Mouse (Mus musculus) frontal cortex, adult (tissue): ENCODE results near the gene Ccdc136.

Experiments
- ATAC-seq: cut with Nextera tagmentation; 2 replicates; pipeline ENCODE4 v1.9.2; 2017; ENCODE audit warnings: mild to moderate bottlenecking, moderate library complexity, mixed read lengths; ENCODE audit not compliant: low TSS enrichment

Ccdc136 gene

GRCm38 (mm10) chr6:29394286-29394685 lies 1.8 kb upstream of the Ccdc136 start:
- no peak for ATAC-seq

DNA sequence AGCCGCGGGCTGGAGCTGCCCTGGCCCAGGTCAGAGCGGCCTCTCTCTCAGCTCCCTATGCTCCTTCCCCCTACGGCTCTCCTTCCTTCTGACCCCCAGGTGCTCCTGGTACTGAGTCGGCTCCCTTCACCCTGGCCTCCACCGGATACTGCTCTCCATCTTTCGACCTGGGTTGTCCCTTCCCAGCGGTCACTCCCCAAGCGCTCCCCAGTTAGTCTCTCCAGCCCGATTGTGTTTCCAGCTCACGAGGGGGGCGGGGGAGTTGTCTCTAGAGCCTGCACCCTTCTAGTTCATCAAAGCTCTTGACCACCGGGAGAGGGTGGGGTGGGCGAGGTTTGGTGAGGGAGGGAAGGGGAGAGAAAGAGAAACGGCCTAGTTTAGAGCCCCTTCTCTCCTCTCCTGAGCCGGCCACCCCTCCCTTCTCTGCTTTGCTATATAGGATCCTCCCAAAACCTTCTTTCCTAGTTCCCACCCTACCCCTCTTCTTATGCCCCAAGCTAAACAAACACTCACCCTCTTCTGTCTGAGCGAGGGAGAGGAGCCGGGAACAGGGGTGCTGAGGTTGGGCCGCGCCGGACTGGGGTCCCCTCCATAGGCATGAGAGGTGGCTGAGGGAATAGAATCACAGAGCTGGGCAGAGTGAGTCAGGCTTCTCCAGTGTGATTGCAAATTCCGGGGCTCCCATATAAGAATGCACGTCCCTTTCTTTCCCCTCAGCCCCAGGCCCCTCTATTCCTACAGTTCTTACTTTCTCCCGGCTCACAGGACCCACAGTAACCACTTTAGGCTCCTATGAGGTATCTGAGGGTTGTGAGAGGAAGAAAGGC lies 818 bp downstream of the Ccdc136 start:
- ATAC-seq: peak; percentile 26

- ATAC-seq: peak; percentile 18; the same call in 1 of the 2 replicates
Measured at GRCm38 (mm10) chr6:29397575-29397974, 1.5 kb downstream of the Ccdc136 start.

GRCm38 (mm10) chr6:29399851-29400250 lies 3.7 kb downstream of the Ccdc136 start:
- ATAC-seq: no peak

- ATAC-seq: no peak
Measured at GRCm38 (mm10) chr6:29402693-29403342, 6.7 kb downstream of the Ccdc136 start.

DNA sequence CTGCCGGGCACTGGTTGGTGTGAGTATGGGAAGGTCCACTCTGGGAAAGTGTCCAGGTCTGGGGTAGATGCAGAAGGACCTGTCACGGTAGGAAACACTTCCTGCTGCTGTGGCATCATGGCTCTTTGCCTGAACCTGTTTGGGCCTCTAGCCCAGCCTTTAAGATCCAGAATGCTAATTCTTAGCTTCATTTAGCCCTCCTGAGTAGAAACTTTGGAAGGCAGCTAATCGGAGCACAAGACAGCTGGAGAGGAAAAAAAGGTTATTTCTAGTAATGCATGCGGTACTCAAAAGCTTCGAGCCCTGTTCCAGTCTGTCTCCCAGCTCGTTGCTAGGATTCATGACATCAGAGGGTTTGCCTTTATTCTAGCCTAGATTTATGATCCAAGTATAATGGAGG lies 10.3 kb downstream of the Ccdc136 start:
- peak; percentile 82 for ATAC-seq

DNA sequence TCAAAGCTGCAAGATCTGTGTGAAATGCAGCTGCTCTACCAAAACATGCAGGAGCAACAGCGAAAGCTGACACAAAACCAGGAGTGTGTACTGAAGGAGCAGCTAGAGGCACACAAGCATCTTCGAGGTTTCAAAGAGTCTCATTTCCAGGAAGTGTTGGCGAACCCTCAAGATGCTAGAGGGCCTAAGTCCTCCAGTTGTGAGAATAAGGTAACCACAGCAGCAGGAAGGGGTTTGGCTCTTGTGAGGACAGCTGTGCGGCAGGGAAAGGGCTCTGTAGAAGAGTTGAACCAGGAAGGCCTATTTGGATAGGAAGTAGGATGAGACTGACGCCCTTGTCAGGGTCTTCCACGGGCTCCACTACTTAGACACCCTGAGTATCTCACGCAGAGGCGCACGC lies 19.3 kb downstream of the Ccdc136 start:
- no peak for ATAC-seq

DNA sequence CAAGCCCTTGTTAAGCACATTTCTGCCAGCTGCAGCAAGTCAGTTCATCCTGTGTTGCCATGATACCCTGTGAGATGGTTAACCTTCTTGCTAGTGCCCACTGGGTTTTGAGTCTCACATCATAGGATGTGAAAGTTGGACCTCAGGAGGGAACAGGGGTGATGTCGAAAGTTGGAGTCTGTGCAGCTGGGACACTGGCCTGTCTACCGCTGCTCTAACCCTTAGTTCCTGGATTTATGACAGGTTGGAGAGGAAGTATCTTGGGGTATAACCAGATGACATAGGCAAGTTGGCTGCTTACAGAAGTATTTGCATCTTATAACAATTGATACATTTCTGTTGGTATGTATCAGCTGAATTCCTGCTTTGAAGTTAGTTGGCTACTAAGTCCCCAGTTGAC lies 24.5 kb downstream of the Ccdc136 start:
- ATAC-seq: no peak

DNA sequence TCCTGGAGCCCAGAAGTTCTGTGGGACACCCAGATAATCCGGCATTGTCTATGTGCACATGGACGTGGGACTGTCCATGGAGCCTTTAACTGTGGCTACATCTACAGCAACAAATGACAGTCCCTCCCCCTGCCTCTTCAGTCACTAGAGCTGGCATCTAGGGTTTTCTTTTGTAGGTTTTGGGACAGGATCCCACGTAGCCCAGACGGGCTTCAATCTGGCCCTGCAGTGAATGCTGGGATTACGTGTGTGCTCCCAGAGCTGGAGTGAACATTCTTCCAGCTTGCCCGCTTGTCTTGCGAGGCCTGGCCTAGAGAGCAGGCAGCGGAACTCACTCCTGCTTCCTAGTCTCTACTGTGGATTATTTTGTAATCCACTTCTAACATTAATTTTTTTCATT lies 29.0 kb downstream of the Ccdc136 start:
- ATAC-seq: no peak

GRCm38 (mm10) chr6:29426331-29426730 lies 30.2 kb downstream of the Ccdc136 start:
- ATAC-seq: no peak

GRCm38 (mm10) chr6:29428171-29428570 lies 32.1 kb downstream of the Ccdc136 start:
- ATAC-seq: no peak

- no peak for ATAC-seq
Measured at GRCm38 (mm10) chr6:29430681-29431420, 34.7 kb downstream of the Ccdc136 start.

GRCm38 (mm10) chr6:29431473-29431872 lies 35.4 kb downstream of the Ccdc136 start:
- ATAC-seq: no peak

DNA sequence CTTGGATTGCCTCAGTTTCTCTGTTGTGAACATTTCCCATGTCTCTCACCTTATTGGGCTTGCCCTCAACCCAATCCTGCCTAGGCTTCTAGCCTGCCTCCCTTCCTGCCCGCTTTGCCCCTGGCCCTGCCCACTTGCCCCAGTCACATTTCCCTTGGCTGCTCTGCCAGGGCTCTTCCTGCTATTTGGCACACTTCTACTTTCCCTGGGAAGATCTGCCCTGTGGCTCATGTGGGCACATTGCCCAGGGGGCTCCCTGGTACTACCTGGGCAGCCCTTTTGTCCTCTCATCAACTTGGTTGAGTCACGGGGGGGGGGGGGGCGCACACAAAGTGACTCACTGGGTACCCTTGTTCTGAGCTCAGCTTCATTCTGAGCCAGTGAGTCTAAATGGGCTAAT lies 36.0 kb downstream of the Ccdc136 start:
- ATAC-seq: no peak

- ATAC-seq: no peak
Measured at GRCm38 (mm10) chr6:29432676-29433037, 36.5 kb downstream of the Ccdc136 start.

- ATAC-seq: 0 out of 2 replicates have a peak, but pooled peaks have one; percentile 2
Measured at GRCm38 (mm10) chr6:29433038-29433803, 37.1 kb downstream of the Ccdc136 start, which contains the start of gene Flnc. TSS of gene Flnc (plus strand) at chr6:29433256.

DNA sequence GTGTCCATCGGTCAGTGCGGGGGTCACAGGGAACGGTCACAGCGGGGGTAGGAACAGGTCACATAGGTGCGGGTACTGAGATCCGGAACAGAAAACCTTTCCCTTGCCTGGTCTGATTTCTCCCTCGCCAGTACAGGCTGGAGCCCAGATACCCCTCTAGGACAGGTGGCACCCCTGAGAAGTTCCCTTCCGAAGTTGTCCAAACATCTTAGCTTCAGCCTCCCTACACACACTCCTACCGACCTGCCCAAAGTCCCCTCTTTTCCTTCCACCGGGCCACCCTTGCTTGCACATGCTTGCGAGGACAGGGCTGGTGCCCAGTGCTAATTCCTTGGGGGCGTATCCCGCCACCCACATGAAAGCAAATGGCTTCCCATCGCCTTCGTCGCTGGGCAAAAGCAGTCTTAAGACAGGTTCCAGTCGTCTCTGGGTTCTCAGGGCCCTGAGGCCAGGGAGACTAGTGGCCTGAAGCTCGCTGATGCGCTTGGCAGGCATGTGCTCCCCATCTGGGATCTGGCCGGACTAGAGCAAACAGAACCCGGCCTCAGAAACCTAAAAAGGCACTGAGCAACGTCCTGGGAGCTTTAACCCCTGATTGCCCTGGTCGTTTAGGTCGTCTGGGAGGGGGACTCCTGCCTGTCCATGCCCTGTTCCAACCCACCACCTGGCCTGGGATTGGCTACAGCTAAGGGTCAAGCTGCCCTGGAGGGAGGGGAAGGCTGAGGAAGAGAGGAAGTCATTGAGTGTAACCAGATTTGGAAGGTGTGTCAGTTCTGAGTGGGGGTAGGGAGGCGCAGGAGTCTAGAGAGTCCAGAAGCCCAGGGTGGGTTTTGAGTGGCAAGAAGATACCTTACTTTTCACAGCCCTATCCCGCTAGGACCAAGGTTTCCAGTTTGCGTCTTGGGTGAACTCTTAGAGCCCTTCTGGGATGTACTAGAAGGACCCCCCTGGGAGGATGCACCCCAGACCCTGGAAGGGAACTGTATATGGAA lies 38.0 kb downstream of the Ccdc136 start:
- no peak for ATAC-seq

GRCm38 (mm10) chr6:29434911-29435691 lies 39.0 kb downstream of the Ccdc136 start:
- no peak for ATAC-seq

GRCm38 (mm10) chr6:29435940-29436451 lies 39.9 kb downstream of the Ccdc136 start:
- no peak for ATAC-seq
